Mouse (Mus musculus): ENCODE data around the gene Gm10065.
"Not testable (repeated sequence)": the region's sequence is repeated elsewhere in the genome, so short reads cannot be mapped to it uniquely, and the experiment has no call there.

DNA sequence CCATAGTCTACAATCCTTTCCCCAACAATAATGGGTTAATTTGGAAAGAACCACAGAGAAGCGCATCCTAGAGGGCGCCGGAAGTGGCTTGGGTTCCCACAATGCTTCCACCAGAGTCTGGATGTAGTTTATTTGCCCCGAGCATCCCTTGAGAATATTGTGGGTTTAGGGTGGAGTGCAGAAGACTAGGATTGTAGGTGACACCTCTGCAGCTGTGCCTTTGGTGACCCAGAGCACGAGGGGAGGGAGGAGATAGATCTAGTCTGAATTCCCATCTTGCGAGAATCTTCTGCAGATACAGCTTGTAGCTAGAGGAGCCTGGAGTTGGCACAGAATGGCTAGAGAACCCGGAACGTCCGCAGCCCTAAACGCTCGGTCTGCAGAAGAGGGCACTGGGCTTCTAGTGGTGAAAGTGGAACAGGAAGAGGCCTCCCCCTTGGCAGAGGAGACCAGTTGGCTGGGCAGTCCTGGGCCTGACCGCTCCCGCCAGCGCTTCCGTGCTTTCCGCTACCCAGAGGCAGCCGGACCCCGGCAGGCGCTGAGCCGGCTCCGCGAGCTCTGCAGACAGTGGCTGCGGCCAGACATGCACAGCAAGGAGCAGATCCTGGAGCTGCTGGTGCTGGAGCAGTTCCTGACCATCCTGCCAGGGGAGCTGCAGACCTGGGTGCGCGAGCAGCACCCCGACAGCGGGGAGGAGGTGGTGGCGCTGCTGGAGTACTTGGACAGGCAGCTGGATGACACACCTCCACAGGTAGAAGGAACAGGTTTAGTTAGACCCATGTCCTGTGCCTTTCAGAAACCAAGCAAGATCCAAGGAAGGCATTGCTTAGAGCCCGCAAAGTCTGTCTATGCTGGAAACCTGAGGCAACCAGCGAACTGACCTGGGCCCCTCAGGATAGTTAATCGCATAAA lies at the start of gene Gm10065, which contains the start of gene Zkscan4:
- TF ChIP-seq CTCF (IDR thresholded peaks at IDR 0.05; ENCODE audit: control insufficient read depth, insufficient read depth, insufficient read length); CEBPB (IDR thresholded peaks at IDR 0.05; ENCODE audit: low read depth); FOSL1 (IDR thresholded peaks at IDR 0.05; ENCODE audit: insufficient read depth, low read length, poor library complexity, severe bottlenecking); MYOG (IDR thresholded peaks at IDR 0.05; ENCODE audit: control insufficient read depth, extremely low read depth, insufficient read length); MAX (IDR thresholded peaks at IDR 0.05); USF1 (IDR thresholded peaks at IDR 0.05; ENCODE audit: low read depth); MYOD1 (IDR thresholded peaks at IDR 0.05; ENCODE audit: control insufficient read depth, insufficient read length, low read depth): not testable (repeated sequence)
